ENCODE assay signal across 20 mouse cellular contexts in the genomic region with DNA sequence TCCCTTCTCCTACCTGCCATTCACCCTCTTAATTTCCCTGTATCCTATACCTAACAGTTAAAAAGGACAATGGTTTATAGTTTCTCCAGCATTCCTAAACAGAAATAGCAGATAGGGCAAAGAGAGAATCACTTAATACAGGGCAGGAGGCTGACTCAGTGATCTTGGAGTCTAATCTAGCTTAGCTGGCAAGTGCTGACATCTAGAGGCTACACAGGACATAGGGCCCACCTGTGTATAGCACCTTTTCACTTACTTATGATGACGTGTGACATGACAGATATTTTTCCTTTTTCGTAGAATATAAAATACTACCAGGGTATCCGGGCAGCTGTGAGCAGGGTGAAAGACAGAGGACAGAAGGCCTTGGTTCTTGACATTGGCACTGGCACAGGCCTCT. TPM values are rescaled to one million over a fixed set of nuclear protein-coding genes. Genes with fewer than 3 reads are reported as not detected.
DNase-seq lines count a peak whose midpoint lies in the region; ATAC-seq and TF ChIP-seq lines count a peak whose summit lies in the region.
"Had no signal": no experiment of that assay in that cellular context is flagged by ENCODE, and none has a peak within 500 bp of the region (broad histone marks: within the 10 kb centered on the region; RNA-seq: fewer than 3 reads in every experiment).

No protein-coding gene starts in this region.

- H3K4me1 ChIP-seq in intestine, postnatal 0 days (replicated peaks; ENCODE audit: control insufficient read depth, insufficient read depth, low read length), result no peaks in the 10 kb centered on the region
- no peaks in the 10 kb centered on the region for H3K4me1 ChIP-seq in intestine, embryonic 16.5 days (ENCODE audit: control insufficient read depth, insufficient read depth, low read length)
- no peaks in the 10 kb centered on the region for H3K4me1 ChIP-seq in lung, embryonic 14.5 days (ENCODE audit: insufficient read depth)
- H3K4me1 ChIP-seq: forebrain, embryonic 13.5 days; heart, embryonic 12.5 days; hindbrain, embryonic 13.5 days had no signal

- no peaks in the 10 kb centered on the region for H3K27me3 ChIP-seq in intestine, postnatal 0 days (replicated peaks; ENCODE audit: control insufficient read depth, insufficient read depth, low read length)
- H3K27me3 ChIP-seq in intestine, embryonic 16.5 days (replicated peaks; ENCODE audit: control insufficient read depth, insufficient read depth, low read length), result no peaks in the 10 kb centered on the region
- H3K27me3 ChIP-seq in lung, embryonic 14.5 days (ENCODE audit: insufficient read depth, low read length), result no peaks in the 10 kb centered on the region
- H3K27me3 ChIP-seq: forebrain, embryonic 13.5 days; heart, embryonic 12.5 days; hindbrain, embryonic 13.5 days; megakaryocyte, embryonic 14.5 days had no signal

- H3K4me3 ChIP-seq in intestine, postnatal 0 days (ENCODE audit: low read depth, low read length), result no peak overlapping the region
- H3K4me3 ChIP-seq in intestine, embryonic 16.5 days (ENCODE audit: low read length), result no peak overlapping the region
- no peak overlapping the region for H3K4me3 ChIP-seq in lung, embryonic 14.5 days (ENCODE audit: low read depth, low read length)
- H3K4me3 ChIP-seq: forebrain, embryonic 13.5 days; heart, embryonic 12.5 days; hindbrain, embryonic 13.5 days; megakaryocyte, embryonic 14.5 days had no signal

- TF ChIP-seq CTCF in intestine, postnatal 0 days (IDR thresholded peaks at IDR 0.05; ENCODE audit: low read depth), result peak; percentile 55
- 0 out of 2 replicates have a peak, but pooled peaks have one; percentile 11 for TF ChIP-seq CTCF in lung, embryonic 14.5 days (IDR thresholded peaks at IDR 0.05; ENCODE audit: low read depth)
- no peak; the same call in 1 of the 2 replicates for TF ChIP-seq CTCF in brain, embryonic 14.5 days (IDR thresholded peaks at IDR 0.05; ENCODE audit: borderline replicate concordance, extremely low read depth, insufficient read depth, insufficient read length)

- peaks cover 33% of the 10 kb centered on the region; the same call in 1 of the 2 replicates for H3K36me3 ChIP-seq in intestine, postnatal 0 days (ENCODE audit: control insufficient read depth, insufficient read depth)
- H3K36me3 ChIP-seq in intestine, embryonic 16.5 days (ENCODE audit: control insufficient read depth, insufficient read depth, low read length), result 0 out of 2 replicates have a peak, but pooled peaks cover 5% of the 10 kb centered on the region
- peaks cover 79% of the 10 kb centered on the region for H3K36me3 ChIP-seq in lung, embryonic 14.5 days (ENCODE audit: insufficient read depth)

- TF ChIP-seq POLR2A in brain, embryonic 14.5 days (IDR thresholded peaks at IDR 0.05; ENCODE audit: borderline replicate concordance, extremely low read depth, insufficient read depth, insufficient read length, poor library complexity, severe bottlenecking), result no peak

- ATAC-seq in intestine, postnatal 0 days, result no peak
- no peak for ATAC-seq in intestine, embryonic 16.5 days
- no peak for ATAC-seq in lung, embryonic 14.5 days (ENCODE audit: insufficient read depth)
- ATAC-seq: forebrain, embryonic 13.5 days; inflammation-experienced regulatory T-cells, adult 6 months; midbrain, embryonic 16.5 days had no signal

- no peaks in the 10 kb centered on the region for H3K9me3 ChIP-seq in intestine, postnatal 0 days (ENCODE audit: control insufficient read depth)
- H3K9me3 ChIP-seq in intestine, embryonic 16.5 days (ENCODE audit: control insufficient read depth, low read length), result no peaks in the 10 kb centered on the region
- no peaks in the 10 kb centered on the region for H3K9me3 ChIP-seq in lung, embryonic 14.5 days (ENCODE audit: low read depth, low read length)
- H3K9me3 ChIP-seq: forebrain, embryonic 13.5 days; heart, embryonic 12.5 days; hindbrain, embryonic 13.5 days; megakaryocyte, embryonic 14.5 days had no signal

- no peak overlapping the region for H3K4me2 ChIP-seq in intestine, postnatal 0 days (replicated peaks; ENCODE audit: low read depth)
- no peak overlapping the region for H3K4me2 ChIP-seq in intestine, embryonic 16.5 days (ENCODE audit: low read depth, low read length)
- no peak overlapping the region for H3K4me2 ChIP-seq in lung, embryonic 14.5 days
- H3K4me2 ChIP-seq: forebrain, embryonic 13.5 days; heart, embryonic 12.5 days; hindbrain, embryonic 13.5 days had no signal

- DNase-seq in lung, embryonic 14.5 days, result no peak
- DNase-seq in lung, postnatal 36 days, result no peak
- DNase-seq in ES-CJ7 (ENCODE audit: low read depth, low spot score), result peak; percentile 33
- peak; percentile 9 for DNase-seq in brain, embryonic 14.5 days (ENCODE audit: low read depth)
- DNase-seq in cerebellum, adult 11-12 months, result no peak
- DNase-seq: cerebellum, adult 2 months; cerebellum, postnatal 25 days; gastrocnemius, postnatal 10 days; heart, postnatal 10 days; kidney, adult 8-10 months; kidney, postnatal 25 days; right cerebral cortex, adult 18-20 months had no signal

- no peak overlapping the region for H3K9ac ChIP-seq in intestine, postnatal 0 days (ENCODE audit: low read depth, low read length)
- no peak overlapping the region for H3K9ac ChIP-seq in intestine, embryonic 16.5 days (ENCODE audit: low read depth, low read length)
- no peak overlapping the region for H3K9ac ChIP-seq in lung, embryonic 14.5 days
- H3K9ac ChIP-seq: forebrain, embryonic 13.5 days; heart, embryonic 12.5 days; hindbrain, embryonic 13.5 days had no signal

- 85% methylated on average over 3 of the region's 3 CpGs for WGBS in intestine, postnatal 0 days
- WGBS in intestine, embryonic 16.5 days, result 92% methylated on average over 3 of the region's 3 CpGs
- WGBS in lung, embryonic 14.5 days, result 78% methylated on average over 3 of the region's 3 CpGs

- no peak overlapping the region for H3K27ac ChIP-seq in intestine, postnatal 0 days (ENCODE audit: low read depth, low read length)
- no peak overlapping the region for H3K27ac ChIP-seq in intestine, embryonic 16.5 days (ENCODE audit: low read length)
- H3K27ac ChIP-seq in lung, embryonic 14.5 days (ENCODE audit: low read depth), result no peak overlapping the region
- H3K27ac ChIP-seq: forebrain, embryonic 13.5 days; hindbrain, embryonic 13.5 days had no signal

RNA-seq across cellular contexts. Expression of gene Prmt7, which starts 8.9 kb away (rescaled TPM):
- 11.7 and 12.2 TPM in 2 replicates for polyA plus RNA-seq in intestine, postnatal 0 days (2015; fragmentation: Nextera tagmentation; extraction: Ambion mirVana)
- polyA plus RNA-seq in intestine, embryonic 16.5 days (2015; fragmentation: Nextera tagmentation; extraction: Ambion mirVana), result 45.6 and 50.3 TPM in 2 replicates
- 48.7 and 53.9 TPM in 2 replicates for polyA plus RNA-seq in lung, embryonic 14.5 days (2014; fragmentation: Nextera tagmentation; extraction: Ambion mirVana)
- 44.9 and 47.7 TPM in 2 replicates for polyA plus RNA-seq in brain, embryonic 14.5 days (2012; rRNA removed)

RNA-seq across cellular contexts. Expression of gene Slc7a6os, which starts 8.9 kb away (rescaled TPM):
- polyA plus RNA-seq in intestine, postnatal 0 days (2015; fragmentation: Nextera tagmentation; extraction: Ambion mirVana), result 17.0 and 21.0 TPM in 2 replicates
- 26.9 and 29.3 TPM in 2 replicates for polyA plus RNA-seq in intestine, embryonic 16.5 days (2015; fragmentation: Nextera tagmentation; extraction: Ambion mirVana)
- 36.7 and 38.6 TPM in 2 replicates for polyA plus RNA-seq in lung, embryonic 14.5 days (2014; fragmentation: Nextera tagmentation; extraction: Ambion mirVana)
- 42.0 and 45.3 TPM in 2 replicates for polyA plus RNA-seq in brain, embryonic 14.5 days (2012; rRNA removed)

RNA-seq across cellular contexts. Expression of gene Slc7a6, which starts 51.0 kb away (rescaled TPM):
- 18.0 and 18.4 TPM in 2 replicates for polyA plus RNA-seq in intestine, postnatal 0 days (2015; fragmentation: Nextera tagmentation; extraction: Ambion mirVana)
- polyA plus RNA-seq in intestine, embryonic 16.5 days (2015; fragmentation: Nextera tagmentation; extraction: Ambion mirVana), result 24.5 and 24.6 TPM in 2 replicates
- polyA plus RNA-seq in lung, embryonic 14.5 days (2014; fragmentation: Nextera tagmentation; extraction: Ambion mirVana), result 80.6 and 85.0 TPM in 2 replicates
- polyA plus RNA-seq in brain, embryonic 14.5 days (2012; rRNA removed), result 56.7 and 65.4 TPM in 2 replicates

Comparison
In these comparisons a context has a peak if more than half of its experiments do, and no peak if none do; other contexts are left out.
1. DNase-seq: peak in ES-CJ7 (single experiment) and brain, embryonic 14.5 days (single experiment); none in lung, embryonic 14.5 days (single experiment), lung, postnatal 36 days (single experiment) and cerebellum, adult 11-12 months (single experiment).